Mouse (Mus musculus) liver, adult 2 months (tissue): Measurements from ENCODE around the gene Fam71f1.

Source experiments
- CTCF ChIP-seq: fragments of 200-500 bp; IDR thresholded peaks from 2 replicates; pipeline ENCODE4 v1.5.1; 2011; ENCODE audit warnings: low read depth, low read length, control low read depth
- POLR2A ChIP-seq: fragments of 200-500 bp; IDR thresholded peaks from 2 replicates; pipeline ENCODE4 v1.6.1; 2011; ENCODE audit warnings: low read length, control low read depth; ENCODE audit not compliant: insufficient read depth; ENCODE audit errors: extremely low read depth

GRCm38 (mm10) chr6:29280671-29281070 is 38.3 kb upstream of the Fam71f1 start:
- no peak for TF ChIP-seq CTCF
- no peak for TF ChIP-seq POLR2A
